Mouse (Mus musculus) heart, embryonic 15.5 days (tissue): Measurements from ENCODE around the gene Oprd1. TPM values are rescaled to one million over a fixed set of nuclear protein-coding genes. Genes with fewer than 3 reads are reported as not detected.

Experiments
- ATAC-seq: fragments of 200-750 bp; cut with Nextera tagmentation; replicated peaks from 2 replicates; pipeline ENCODE4 v1.8.0; 2017; ENCODE audit warnings: low read depth, moderate TSS enrichment; ENCODE audit not compliant: insufficient number of reproducible peaks, insufficient read depth, low FRiP score
- H3K27ac ChIP-seq: fragments of 300-500 bp; sonication (generic); 2 replicates; pipeline ENCODE4 v1.5.1; 2015; ENCODE audit warnings: mild to moderate bottlenecking, inconsistent platforms
- H3K27me3 ChIP-seq: fragments of 300-500 bp; sonication (generic); 2 replicates; pipeline ENCODE4 v1.6.1; 2015; ENCODE audit warnings: inconsistent platforms
- H3K36me3 ChIP-seq: fragments of 300-500 bp; sonication (generic); 2 replicates; pipeline ENCODE4 v1.6.1; 2015; ENCODE audit warnings: mild to moderate bottlenecking, inconsistent platforms
- H3K4me1 ChIP-seq: fragments of 300-500 bp; sonication (generic); replicated peaks from 2 replicates; pipeline ENCODE4 v1.6.1; 2015; ENCODE audit warnings: inconsistent platforms
- H3K4me2 ChIP-seq: fragments of 300-500 bp; sonication (generic); 2 replicates; pipeline ENCODE4 v1.6.1; 2015; ENCODE audit warnings: inconsistent platforms, mild to moderate bottlenecking, moderate library complexity
- H3K4me3 ChIP-seq: fragments of 300-500 bp; sonication (generic); 2 replicates; pipeline ENCODE4 v1.5.1; 2015; ENCODE audit warnings: mild to moderate bottlenecking, inconsistent platforms
- H3K9ac ChIP-seq: fragments of 300-500 bp; sonication (generic); 2 replicates; pipeline ENCODE4 v1.6.1; 2015; ENCODE audit warnings: mild to moderate bottlenecking, inconsistent platforms
- H3K9me3 ChIP-seq: fragments of 300-500 bp; sonication (generic); replicated peaks from 2 replicates; pipeline ENCODE4 v1.6.1; 2016; ENCODE audit warnings: inconsistent platforms
- WGBS: fragments of 180-500 bp; shearing (Covaris S2); methylation state at CpG from one replicate; pipeline ENCODE4 v1.1.7; 2015; ENCODE audit warnings: mixed read lengths; 5-methylcytosine and 5-hydroxymethylcytosine counted together
- polyA plus RNA-seq: library from polyadenylated mRNA; unstranded; fragments of >200 nt; fragmentation: Nextera tagmentation; extraction: Ambion mirVana; gene quantifications from 2 replicates; pipeline ENCODE4 v1.2.1, GENCODE M21; 2015

The Oprd1 gene
- polyA plus RNA-seq, 1 experiment from 2014 or later: 0.71 TPM

DNA sequence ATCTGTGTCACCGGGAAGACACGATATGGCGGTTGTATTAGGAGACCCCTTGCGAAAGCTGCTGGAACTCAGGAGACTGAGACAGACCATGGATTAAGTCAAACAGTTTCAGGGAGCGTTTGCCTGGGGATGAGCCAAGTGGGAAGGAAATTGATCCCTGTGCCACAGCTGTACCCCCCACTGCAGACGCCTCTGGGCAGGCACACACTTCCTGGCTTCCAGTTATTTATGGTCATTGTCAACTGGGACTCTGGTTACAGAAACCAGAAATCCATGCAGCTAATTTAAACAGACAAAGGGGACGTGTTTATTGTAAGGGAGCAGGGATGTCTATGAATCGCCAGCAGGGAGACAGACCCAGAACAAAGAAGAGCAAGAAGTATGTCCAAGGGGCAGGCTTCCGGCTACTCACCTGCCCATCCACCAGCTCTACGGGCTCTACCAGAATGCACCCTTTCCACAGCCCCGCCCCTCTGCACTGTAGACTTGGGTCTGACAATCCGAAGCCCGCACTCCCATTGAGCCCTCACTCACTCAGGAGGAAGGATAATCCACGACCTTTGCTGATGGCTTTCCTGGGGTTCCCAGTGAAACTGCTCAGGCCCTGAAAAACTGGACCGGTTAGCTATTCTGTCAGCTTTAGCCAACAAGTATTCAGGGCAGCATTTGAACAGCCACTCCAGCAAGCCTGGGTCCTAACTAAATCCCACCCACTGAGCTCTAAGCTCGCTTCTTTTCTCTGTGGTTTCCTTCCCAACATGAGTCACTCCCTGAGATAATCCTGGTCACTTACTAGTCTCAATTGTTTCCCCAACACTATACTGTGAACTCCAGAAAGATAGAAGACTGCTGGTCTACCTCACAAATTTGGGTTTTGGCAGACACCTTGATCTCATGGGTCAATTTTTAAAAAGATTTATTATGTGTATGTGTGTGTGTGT lies 22.3 kb upstream of the Oprd1 start:
- Histone ChIP-seq H3K27me3 (no peaks in the 10 kb centered on the region), H3K9me3 (no peaks in the 10 kb centered on the region; the same call in 1 of the 2 replicates), H3K9ac (no peak overlapping the region), H3K36me3 (no peaks in the 10 kb centered on the region), H3K4me1 (no peaks in the 10 kb centered on the region), H3K4me2 (no peak overlapping the region), H3K4me3 (no peak overlapping the region), H3K27ac (no peak overlapping the region)
- 63% methylated on average over 16 of the region's 16 CpGs for WGBS
- ATAC-seq: no peak

DNA sequence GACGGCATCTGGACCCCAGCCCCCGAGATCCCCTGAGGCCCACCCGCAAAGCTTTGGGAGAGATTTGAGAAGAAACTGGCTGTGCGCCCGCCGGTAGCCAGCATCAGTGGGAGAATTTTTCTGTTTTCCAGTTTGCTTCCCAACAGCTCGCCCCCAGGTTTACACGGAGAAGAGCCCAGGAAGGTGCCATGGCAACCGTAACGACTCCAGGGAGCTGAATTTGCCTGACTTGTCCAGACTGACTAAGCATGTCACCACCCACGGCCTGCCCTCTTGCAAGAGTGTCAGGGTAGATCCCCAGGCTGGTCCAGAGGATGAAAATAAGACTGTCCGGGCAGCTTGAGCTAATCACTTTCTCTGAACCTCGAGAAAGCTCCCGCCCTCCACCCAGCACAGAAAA lies 21.4 kb upstream of the Oprd1 start:
- ATAC-seq: no peak
- H3K4me1 ChIP-seq: no peaks in the 10 kb centered on the region
- 62% methylated on average over 14 of the region's 14 CpGs for WGBS

DNA sequence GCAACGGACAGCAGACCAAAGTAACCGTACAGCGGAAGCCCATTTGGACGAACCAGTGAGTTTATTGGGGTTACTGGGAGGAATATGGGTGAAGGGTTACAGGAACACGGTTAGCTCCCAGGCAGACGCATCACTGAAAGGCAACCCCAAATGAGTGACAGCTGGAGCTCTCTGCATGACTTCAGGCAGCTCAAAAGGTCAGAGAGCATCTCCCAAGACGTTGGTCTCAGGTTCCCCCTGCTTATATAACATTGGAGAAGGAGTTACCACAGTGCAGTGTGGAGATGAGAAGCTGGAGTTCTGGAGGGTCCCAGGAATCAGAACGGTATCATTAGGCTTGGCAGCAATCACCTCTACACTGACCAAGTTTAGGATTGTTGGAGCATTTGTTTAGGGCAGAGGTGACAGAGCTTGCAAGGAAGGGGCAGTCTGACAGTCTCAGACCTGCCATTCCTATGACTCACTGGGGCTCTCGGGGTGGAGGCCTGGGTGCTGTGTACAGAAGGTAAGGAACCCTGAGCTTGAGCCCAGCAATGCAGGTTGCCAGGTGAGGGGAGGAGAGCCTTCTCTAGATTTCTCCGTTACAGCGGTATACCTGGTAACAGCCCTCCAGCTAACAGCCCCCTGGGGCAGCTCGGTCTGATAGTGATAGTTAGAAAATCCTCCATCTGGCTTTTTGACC lies 12.8 kb upstream of the Oprd1 start:
- H3K4me2 ChIP-seq: no peak overlapping the region
- H3K27ac ChIP-seq: no peak overlapping the region
- H3K36me3 ChIP-seq: no peaks in the 10 kb centered on the region
- H3K27me3 ChIP-seq: no peaks in the 10 kb centered on the region
- WGBS: 61% methylated on average over 12 of the region's 12 CpGs
- H3K4me3 ChIP-seq: no peak overlapping the region
- H3K9ac ChIP-seq: no peak overlapping the region
- H3K4me1 ChIP-seq: no peaks in the 10 kb centered on the region
- no peaks in the 10 kb centered on the region for H3K9me3 ChIP-seq
- ATAC-seq: no peak

More for the DNA sequence above, 21.4 kb upstream of the Oprd1 start:
- no peaks in the 10 kb centered on the region for H3K36me3 ChIP-seq
- H3K9me3 ChIP-seq: no peaks in the 10 kb centered on the region; the same call in 1 of the 2 replicates
- no peak overlapping the region for H3K4me3 ChIP-seq
- H3K9ac ChIP-seq: no peak overlapping the region
- no peak overlapping the region for H3K27ac ChIP-seq
- H3K4me2 ChIP-seq: no peak overlapping the region
- no peaks in the 10 kb centered on the region for H3K27me3 ChIP-seq

- 17% methylated on average over 6 of the region's 6 CpGs for WGBS
These were observed 10.8 kb upstream of the Oprd1 start for GRCm38 (mm10) chr4:132154877-132155670.

DNA sequence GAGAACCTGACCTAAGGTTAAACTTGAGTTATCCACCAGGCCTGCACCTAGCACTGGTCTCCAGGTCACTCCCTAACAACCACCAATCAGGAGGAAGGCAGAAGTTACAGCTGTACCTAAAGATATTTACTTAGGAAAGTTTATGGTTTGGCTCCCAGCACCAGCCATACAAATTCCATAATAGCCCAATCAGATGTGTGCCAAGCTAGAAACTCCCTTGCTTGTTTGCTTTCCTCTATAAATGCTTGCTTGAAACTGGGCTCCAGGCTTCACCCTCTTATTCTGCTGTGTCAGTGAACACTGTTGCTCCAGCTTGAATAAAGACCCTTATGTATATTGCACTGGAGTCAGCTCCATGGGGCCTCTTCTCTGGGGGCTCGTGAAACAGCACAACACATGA lies 7.4 kb upstream of the Oprd1 start:
- H3K9ac ChIP-seq: no peak overlapping the region
- no peak for ATAC-seq
- H3K9me3 ChIP-seq: no peaks in the 10 kb centered on the region
- no peaks in the 10 kb centered on the region for H3K36me3 ChIP-seq
- H3K27me3 ChIP-seq: peaks cover 2% of the 10 kb centered on the region; the same call in 1 of the 2 replicates
- no peak overlapping the region for H3K27ac ChIP-seq
- H3K4me1 ChIP-seq: no peaks in the 10 kb centered on the region
- H3K4me3 ChIP-seq: no peak overlapping the region
- H3K4me2 ChIP-seq: no peak overlapping the region
- 70% methylated on average over 1 of the region's 1 CpGs for WGBS

More at GRCm38 (mm10) chr4:132154877-132155670, 10.8 kb upstream of the Oprd1 start:
- no peaks in the 10 kb centered on the region for H3K9me3 ChIP-seq
- no peak overlapping the region for H3K4me3 ChIP-seq
- no peak overlapping the region for H3K4me2 ChIP-seq
- no peaks in the 10 kb centered on the region for H3K4me1 ChIP-seq
- no peaks in the 10 kb centered on the region for H3K36me3 ChIP-seq
- H3K27me3 ChIP-seq: no peaks in the 10 kb centered on the region
- no peak for ATAC-seq
- H3K9ac ChIP-seq: no peak overlapping the region
- H3K27ac ChIP-seq: no peak overlapping the region

DNA sequence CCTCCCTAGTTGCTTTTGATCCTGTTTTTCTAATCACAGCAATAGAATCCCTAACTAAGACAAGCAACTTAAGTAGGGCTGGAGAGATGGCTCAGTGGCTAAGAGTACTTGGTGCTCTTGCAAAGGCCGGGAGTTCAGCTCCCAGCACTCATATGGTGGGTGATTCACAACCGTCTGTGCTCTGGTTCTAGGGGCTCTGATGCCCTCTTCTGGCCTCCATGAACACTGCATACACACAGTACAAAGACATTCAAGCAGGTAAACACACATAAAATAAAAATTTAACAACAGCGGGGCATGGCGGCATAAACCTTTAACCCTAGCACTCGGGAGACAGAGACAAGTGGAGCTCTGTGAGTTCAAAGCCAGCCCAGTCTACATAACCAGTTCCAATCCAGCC lies 1.9 kb upstream of the Oprd1 start:
- no peaks in the 10 kb centered on the region for H3K36me3 ChIP-seq
- no peak overlapping the region for H3K4me2 ChIP-seq
- H3K9ac ChIP-seq: no peak overlapping the region
- no peak overlapping the region for H3K4me3 ChIP-seq
- peaks cover 13% of the 10 kb centered on the region for H3K4me1 ChIP-seq
- 74% methylated on average over 5 of the region's 5 CpGs for WGBS
- H3K27ac ChIP-seq: no peak overlapping the region
- ATAC-seq: no peak
- no peaks in the 10 kb centered on the region for H3K9me3 ChIP-seq
- peaks cover 54% of the 10 kb centered on the region for H3K27me3 ChIP-seq

DNA sequence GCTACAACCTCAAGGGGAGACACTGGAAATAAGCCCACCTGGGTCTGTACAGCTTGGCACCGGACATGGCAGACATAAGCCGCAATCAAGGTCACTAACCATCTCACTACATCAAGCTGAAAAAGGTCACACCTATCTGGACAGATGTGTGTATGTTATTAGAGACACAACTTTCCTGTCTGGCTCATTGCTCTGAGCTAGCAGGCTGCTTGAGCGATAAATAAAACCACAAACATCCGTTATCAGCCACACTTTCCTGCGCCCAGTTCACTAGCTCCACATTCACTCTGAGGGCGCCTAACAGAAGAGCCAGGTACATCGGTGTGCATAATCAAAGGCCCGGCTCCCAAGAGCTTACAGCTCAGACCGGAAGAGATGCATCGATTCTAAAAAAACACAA lies 806 bp upstream of the Oprd1 start:
- Histone ChIP-seq H3K27ac (no peak overlapping the region), H3K4me3 (peak overlapping the region; percentile 52; the same call in 1 of the 2 replicates), H3K9me3 (no peaks in the 10 kb centered on the region), H3K4me2 (peak overlapping the region; percentile 89), H3K4me1 (peaks cover 13% of the 10 kb centered on the region), H3K36me3 (no peaks in the 10 kb centered on the region), H3K9ac (no peak overlapping the region), H3K27me3 (peaks cover 57% of the 10 kb centered on the region)
- 30% methylated on average over 10 of the region's 10 CpGs for WGBS
- no peak for ATAC-seq

DNA sequence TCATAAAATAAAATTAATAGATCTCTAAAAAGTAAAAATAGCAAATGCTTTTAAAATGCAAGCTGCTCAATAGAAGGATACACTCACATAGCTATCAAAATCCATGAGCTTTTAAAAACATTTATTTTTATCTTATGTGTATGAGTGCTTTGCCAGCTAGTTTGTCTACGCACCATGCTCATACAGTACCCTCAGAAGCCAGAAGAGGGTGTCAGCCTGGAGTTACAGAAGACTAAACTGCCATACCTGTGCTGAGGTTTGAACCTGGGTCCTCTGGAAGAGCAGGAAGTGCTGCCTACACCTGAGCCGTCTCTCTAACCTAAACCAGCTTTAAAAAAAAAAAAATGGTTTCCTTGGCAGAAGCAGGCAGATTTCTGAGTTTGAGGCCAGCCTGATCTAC lies 5.6 kb downstream of the Oprd1 start:
- Histone ChIP-seq H3K9ac (no peak overlapping the region), H3K27ac (no peak overlapping the region), H3K4me3 (no peak overlapping the region), H3K4me2 (no peak overlapping the region), H3K4me1 (no peaks in the 10 kb centered on the region), H3K36me3 (no peaks in the 10 kb centered on the region), H3K27me3 (peaks cover 27% of the 10 kb centered on the region), H3K9me3 (no peaks in the 10 kb centered on the region)
- ATAC-seq: no peak
- 86% methylated on average over 2 of the region's 2 CpGs for WGBS

GRCm38 (mm10) chr4:132137013-132137412 lies 7.3 kb downstream of the Oprd1 start:
- Histone ChIP-seq H3K4me1 (peaks cover 6% of the 10 kb centered on the region; the same call in 1 of the 2 replicates), H3K36me3 (no peaks in the 10 kb centered on the region), H3K4me3 (no peak overlapping the region), H3K4me2 (no peak overlapping the region), H3K9me3 (no peaks in the 10 kb centered on the region), H3K9ac (no peak overlapping the region), H3K27me3 (peaks cover 12% of the 10 kb centered on the region), H3K27ac (no peak overlapping the region)
- no peak for ATAC-seq
- 70% methylated on average over 7 of the region's 7 CpGs for WGBS

DNA sequence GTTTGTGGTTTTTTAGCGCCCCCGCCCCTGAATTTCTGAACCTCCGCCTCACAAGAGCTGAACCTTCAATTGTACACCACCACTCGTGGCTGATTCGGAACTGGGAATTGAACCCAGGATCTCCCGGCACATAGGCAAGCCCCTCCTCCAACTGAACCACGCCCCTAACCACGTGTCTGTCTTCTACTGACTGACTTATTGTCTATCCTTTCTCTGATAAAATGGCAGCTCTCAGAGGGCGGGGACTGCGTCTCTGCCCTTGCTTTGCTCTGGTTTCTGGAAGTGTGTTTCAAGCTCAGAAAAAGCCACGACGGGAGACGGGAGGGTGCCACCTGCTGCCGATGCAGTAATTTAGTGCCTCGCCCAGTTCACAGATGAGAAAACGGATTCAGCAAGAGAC lies 10.4 kb downstream of the Oprd1 start:
- no peak for ATAC-seq
- H3K4me2 ChIP-seq: no peak overlapping the region
- no peak overlapping the region for H3K27ac ChIP-seq
- H3K36me3 ChIP-seq: no peaks in the 10 kb centered on the region
- WGBS: 69% methylated on average over 16 of the region's 16 CpGs
- no peak overlapping the region for H3K9ac ChIP-seq
- H3K4me1 ChIP-seq: peaks cover 25% of the 10 kb centered on the region
- H3K27me3 ChIP-seq: no peaks in the 10 kb centered on the region
- no peaks in the 10 kb centered on the region for H3K9me3 ChIP-seq
- no peak overlapping the region for H3K4me3 ChIP-seq

DNA sequence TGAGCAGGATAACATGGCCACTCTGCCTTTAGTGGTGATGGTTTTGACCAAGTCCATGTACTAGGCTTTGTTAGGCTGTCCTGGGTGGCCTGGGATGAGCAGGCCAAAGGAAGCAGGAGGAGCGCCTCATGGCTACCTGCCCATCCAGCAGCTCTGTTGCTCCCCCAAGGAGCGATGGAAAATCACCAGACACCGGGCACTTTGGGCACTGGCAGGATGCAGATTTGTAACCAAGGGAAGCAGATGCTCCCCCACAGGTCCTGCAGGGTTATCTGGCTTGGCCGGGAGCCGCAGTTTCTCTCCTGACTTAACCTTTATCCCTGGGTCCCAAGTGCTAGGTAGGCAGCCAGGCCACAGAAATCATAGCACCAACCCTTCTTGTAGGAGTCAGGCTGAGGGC lies 10.9 kb downstream of the Oprd1 start:
- H3K4me1 ChIP-seq: peaks cover 29% of the 10 kb centered on the region
- H3K36me3 ChIP-seq: no peaks in the 10 kb centered on the region
- H3K4me2 ChIP-seq: no peak overlapping the region
- 76% methylated on average over 5 of the region's 5 CpGs for WGBS
- no peak overlapping the region for H3K27ac ChIP-seq
- no peak for ATAC-seq
- H3K9ac ChIP-seq: no peak overlapping the region
- no peaks in the 10 kb centered on the region for H3K27me3 ChIP-seq
- no peaks in the 10 kb centered on the region for H3K9me3 ChIP-seq
- H3K4me3 ChIP-seq: no peak overlapping the region
